Mouse (Mus musculus) small intestine, adult 2 months (tissue): Measurements from ENCODE around the gene Rps15. TPM values are rescaled to one million over a fixed set of nuclear protein-coding genes. Genes with fewer than 3 reads are reported as not detected.
A peak's percentile ranks its signal among the peaks of the same experiment; 100 is the strongest.

Experiments
- H3K27ac ChIP-seq: fragments of 200-500 bp; 2 replicates; pipeline ENCODE4 v1.5.1; 2012; ENCODE audit warnings: low read depth, low read length, control low read depth, inconsistent platforms; ENCODE audit not compliant: insufficient read depth
- H3K27me3 ChIP-seq: fragments of 200-500 bp; 2 replicates; pipeline ENCODE4 v1.6.1; 2012; ENCODE audit warnings: mild to moderate bottlenecking, moderate library complexity, low read length, inconsistent platforms; ENCODE audit not compliant: control insufficient read depth, insufficient read depth
- H3K36me3 ChIP-seq: fragments of 200-500 bp; 2 replicates; pipeline ENCODE4 v1.6.1; 2012; ENCODE audit warnings: mild to moderate bottlenecking, low read length, control low read depth, inconsistent platforms; ENCODE audit not compliant: control insufficient read depth, insufficient read depth
- H3K4me1 ChIP-seq: fragments of 200-500 bp; 2 replicates; pipeline ENCODE4 v1.6.1; 2012; ENCODE audit warnings: low read length, inconsistent platforms, mixed read lengths; ENCODE audit not compliant: control insufficient read depth, insufficient read depth, insufficient read length
- H3K4me3 ChIP-seq: fragments of 200-500 bp; 2 replicates; pipeline ENCODE4 v1.5.1; 2012; ENCODE audit warnings: low read depth, mild to moderate bottlenecking, control low read depth, inconsistent platforms, low read length, moderate library complexity
- CTCF ChIP-seq: fragments of 200-500 bp; IDR thresholded peaks from 2 replicates; pipeline ENCODE4 v1.5.1; 2012; ENCODE audit warnings: low read depth, mild to moderate bottlenecking, control low read depth, inconsistent platforms, low read length, moderate library complexity, mixed read lengths; ENCODE audit not compliant: insufficient replicate concordance, insufficient read length; ENCODE audit errors: extremely low read depth
- POLR2A ChIP-seq: fragments of 200-500 bp; IDR thresholded peaks from 2 replicates; pipeline ENCODE4 v1.6.1; 2012; ENCODE audit warnings: low read depth, mild to moderate bottlenecking, control low read depth, inconsistent platforms, low read length, moderate library complexity
- WGBS: fragments of 180-500 bp; shearing (Covaris S2); methylation state at CpG from one replicate; pipeline ENCODE4 v1.1.7; 2018; 5-methylcytosine and 5-hydroxymethylcytosine counted together
- polyA plus RNA-seq: library from polyadenylated mRNA; depleted of rRNA; stranded (reverse); fragments of >200 nt; gene quantifications from 2 replicates; pipeline ENCODE4 v1.2.3, GENCODE M21; 2012

Gene Rps15
- polyA plus RNA-seq, 1 experiment: 887 TPM

DNA sequence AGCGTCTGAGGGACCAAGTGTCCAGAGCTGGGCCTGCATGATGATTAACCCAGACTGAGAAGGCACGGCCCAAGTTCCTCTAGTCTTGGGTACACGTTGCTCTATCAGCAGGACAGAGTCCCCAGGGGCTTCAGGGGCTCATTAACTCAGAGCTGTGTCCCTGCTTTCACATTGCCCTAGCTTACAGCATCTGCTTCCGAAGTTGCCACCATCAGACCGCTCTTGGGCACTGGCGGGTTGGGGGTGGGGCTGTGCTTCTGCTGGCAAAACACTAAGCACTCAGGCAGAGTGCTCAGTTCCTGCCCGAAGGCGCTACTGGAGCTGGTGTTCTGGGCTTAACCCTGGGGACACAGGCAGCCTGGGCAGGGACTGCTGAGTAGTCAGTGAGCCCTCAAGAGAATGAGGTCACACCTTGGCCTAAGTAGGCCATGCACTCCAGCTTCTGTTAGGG is 10.3 kb upstream of the Rps15 start:
- 37% methylated on average over 8 of the region's 8 CpGs for WGBS
- H3K27me3 ChIP-seq: no peaks in the 10 kb centered on the region
- H3K4me3 ChIP-seq: no peak overlapping the region
- peak overlapping the region; percentile 45 for H3K27ac ChIP-seq
- TF ChIP-seq POLR2A (no peak), CTCF (no peak)
- H3K36me3 ChIP-seq: peaks cover 74% of the 10 kb centered on the region
- H3K4me1 ChIP-seq: peaks cover 13% of the 10 kb centered on the region

DNA sequence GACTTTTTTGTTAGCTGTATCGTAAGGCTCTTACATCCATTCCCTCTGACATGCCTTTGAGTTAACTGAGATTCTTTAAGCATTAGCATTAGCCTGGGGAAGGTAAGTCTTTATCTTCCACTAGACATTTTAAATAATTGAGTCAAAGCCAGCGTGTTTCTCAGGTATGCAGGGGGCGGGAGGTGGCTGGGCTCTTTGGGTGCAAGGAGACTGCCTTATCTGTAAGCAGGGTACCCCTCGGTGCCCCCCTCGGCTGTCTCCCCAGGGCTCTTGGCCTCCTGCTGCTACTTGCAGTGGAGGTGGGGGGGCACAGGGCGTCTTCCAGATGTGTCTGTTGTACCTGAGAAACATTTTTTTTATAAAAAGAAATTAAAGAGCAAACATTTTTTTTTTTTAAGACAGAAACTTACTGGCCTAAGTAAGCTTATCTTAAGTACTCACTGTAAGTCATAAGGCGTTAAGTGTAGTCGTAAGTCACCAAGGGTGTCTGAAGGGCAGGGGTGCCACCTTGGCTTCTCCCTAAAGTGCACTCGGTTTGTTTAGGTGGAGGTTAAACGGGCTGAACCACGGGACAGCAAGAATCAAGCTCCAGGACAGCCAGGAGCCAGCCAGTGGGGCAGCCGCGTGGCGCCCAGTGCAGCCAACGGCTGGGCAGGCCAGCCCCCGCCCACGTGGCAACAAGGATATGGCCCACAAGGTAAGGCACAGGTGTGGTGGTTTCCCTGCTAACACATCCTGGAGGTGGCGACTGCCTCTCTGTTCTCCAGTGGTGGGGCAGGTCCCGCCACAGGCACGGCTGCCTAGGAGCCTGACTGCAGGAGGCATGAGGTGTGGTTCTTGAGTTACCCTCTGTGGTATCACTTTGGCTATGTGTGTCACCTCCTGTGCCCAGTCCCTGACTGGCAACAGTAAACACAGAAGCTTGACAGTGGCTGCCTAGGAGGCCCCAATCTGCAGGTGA is 9.5 kb upstream of the Rps15 start:
- no peak for TF ChIP-seq POLR2A
- TF ChIP-seq CTCF: no peak
- Histone ChIP-seq H3K4me1 (peaks cover 13% of the 10 kb centered on the region), H3K27me3 (no peaks in the 10 kb centered on the region), H3K36me3 (peaks cover 73% of the 10 kb centered on the region), H3K4me3 (no peak overlapping the region), H3K27ac (peak overlapping the region; percentile 51; the same call in 1 of the 2 replicates)
- 44% methylated on average over 20 of the region's 20 CpGs for WGBS

DNA sequence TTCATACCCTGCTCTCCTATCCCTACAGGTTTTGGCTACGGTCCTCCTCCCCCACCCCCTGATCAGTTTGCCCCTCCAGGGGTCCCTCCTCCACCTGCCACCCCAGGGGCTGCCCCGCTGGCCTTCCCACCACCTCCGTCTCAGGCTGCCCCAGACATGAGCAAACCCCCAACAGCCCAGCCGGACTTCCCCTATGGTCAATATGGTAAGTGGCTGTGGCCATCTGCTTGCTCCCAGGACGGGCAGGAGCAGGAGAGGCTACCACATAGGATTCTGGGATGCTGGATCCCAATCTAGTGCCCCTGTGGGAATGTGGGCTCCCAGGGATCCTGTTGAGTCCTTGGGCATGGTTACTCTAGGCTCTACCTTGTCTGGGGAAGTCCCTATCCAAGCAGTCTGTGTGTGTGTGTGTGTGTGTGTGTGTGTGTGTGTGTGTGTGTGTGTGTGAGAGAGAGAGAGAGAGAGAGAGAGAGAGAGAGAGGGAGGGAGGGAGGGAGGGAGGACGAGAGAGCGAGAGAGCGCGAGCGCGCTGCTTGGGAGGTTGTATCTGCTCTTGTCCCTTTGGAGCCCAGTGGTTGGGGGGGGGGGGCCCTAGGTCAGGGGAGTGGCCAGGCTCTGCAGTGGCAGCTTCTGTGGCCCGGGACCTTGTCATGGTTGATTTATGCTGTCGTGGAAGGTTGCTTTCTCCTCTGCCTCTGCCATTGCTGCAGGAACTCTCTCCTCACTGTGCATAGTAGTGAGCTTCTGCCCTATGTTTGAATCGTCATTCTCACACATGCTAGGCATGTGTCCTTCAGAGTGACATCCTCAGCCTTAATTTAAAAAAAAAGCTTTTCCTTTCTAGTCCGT is 6.8 kb upstream of the Rps15 start:
- H3K27ac ChIP-seq: no peak overlapping the region
- peaks cover 52% of the 10 kb centered on the region for H3K36me3 ChIP-seq
- peaks cover 16% of the 10 kb centered on the region for H3K4me1 ChIP-seq
- TF ChIP-seq POLR2A (no peak), CTCF (no peak)
- 87% methylated on average over 14 of the region's 15 CpGs for whole genome bisulfite sequencing
- H3K4me3 ChIP-seq: no peak overlapping the region
- no peaks in the 10 kb centered on the region for H3K27me3 ChIP-seq

DNA sequence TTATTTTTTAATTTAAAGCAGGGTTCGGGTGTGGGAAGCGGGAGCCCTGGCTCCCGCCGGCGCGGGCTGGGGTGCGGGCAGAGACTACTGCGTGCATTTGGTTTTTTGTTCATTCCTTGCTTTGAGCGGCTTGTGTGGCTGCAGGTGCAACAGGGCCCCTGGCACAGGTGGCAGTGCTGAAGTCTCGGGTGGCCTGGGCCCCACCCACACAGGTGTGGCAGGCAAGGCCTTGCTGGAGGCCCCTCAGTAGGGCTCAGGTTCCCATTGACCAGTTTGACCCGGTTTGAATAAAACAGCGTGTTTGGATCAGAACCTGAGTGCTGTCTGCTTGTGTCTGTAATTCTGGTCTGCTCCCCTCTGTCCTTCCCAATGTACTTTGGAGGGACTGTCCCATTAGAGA is 4.2 kb upstream of the Rps15 start:
- Histone ChIP-seq H3K4me3 (no peak overlapping the region), H3K27ac (no peak overlapping the region), H3K4me1 (peaks cover 3% of the 10 kb centered on the region), H3K36me3 (peaks cover 47% of the 10 kb centered on the region), H3K27me3 (no peaks in the 10 kb centered on the region)
- TF ChIP-seq POLR2A: no peak
- no peak for TF ChIP-seq CTCF
- WGBS: 57% methylated on average over 12 of the region's 12 CpGs

DNA sequence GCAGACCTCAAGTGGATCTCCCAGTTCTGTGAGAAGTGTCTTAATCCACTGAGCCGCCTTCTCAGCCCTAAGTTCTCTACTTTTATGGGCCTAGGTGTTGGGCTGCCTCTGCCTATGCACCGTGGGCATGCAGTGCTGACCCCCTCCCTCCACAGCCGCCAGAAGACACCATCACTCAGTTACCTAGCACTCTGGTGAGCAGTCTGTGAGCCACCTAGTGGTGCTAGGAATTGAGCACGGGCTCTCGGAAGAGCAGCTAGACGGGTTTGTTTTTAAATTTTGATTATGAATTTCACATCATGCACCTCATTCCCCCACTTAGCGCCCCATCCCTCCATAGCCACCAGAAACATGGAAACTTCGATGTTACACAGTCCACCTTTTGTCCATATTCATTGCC is 3.6 kb upstream of the Rps15 start:
- Histone ChIP-seq H3K27me3 (no peaks in the 10 kb centered on the region), H3K4me1 (peaks cover 3% of the 10 kb centered on the region), H3K4me3 (no peak overlapping the region), H3K27ac (no peak overlapping the region), H3K36me3 (peaks cover 45% of the 10 kb centered on the region)
- peak; percentile 22; the same call in 1 of the 2 replicates for TF ChIP-seq CTCF
- TF ChIP-seq POLR2A: no peak
- WGBS: 56% methylated on average over 8 of the region's 8 CpGs

DNA sequence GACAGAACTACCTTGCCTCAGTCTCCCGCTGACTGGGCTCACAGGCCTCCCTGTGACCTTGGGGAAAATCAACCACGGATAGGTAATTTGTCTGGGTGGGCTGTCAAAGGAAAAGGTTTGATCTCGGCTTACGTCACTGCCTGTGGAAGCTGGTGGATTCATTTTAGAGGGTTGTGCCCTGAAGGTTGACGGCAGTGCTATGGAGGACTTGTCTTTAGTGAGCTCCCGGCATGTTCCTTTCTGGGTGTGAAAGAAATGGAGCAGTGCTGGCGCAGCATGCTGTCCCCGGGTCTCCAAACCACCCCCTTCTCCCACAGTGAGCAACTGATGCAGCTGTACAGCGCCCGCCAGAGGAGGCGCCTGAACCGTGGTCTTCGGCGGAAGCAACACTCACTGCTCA is 1.1 kb downstream of the Rps15 start:
- H3K27me3 ChIP-seq: peaks cover 8% of the 10 kb centered on the region
- H3K4me1 ChIP-seq: peaks cover 7% of the 10 kb centered on the region
- H3K27ac ChIP-seq: no peak overlapping the region
- WGBS: 10% methylated on average over 14 of the region's 14 CpGs
- TF ChIP-seq CTCF: no peak
- no peak for TF ChIP-seq POLR2A
- H3K36me3 ChIP-seq: peaks cover 16% of the 10 kb centered on the region
- H3K4me3 ChIP-seq: peak overlapping the region; percentile 77
